Mouse (Mus musculus): ENCODE data around the gene Slc25a35.

DNA sequence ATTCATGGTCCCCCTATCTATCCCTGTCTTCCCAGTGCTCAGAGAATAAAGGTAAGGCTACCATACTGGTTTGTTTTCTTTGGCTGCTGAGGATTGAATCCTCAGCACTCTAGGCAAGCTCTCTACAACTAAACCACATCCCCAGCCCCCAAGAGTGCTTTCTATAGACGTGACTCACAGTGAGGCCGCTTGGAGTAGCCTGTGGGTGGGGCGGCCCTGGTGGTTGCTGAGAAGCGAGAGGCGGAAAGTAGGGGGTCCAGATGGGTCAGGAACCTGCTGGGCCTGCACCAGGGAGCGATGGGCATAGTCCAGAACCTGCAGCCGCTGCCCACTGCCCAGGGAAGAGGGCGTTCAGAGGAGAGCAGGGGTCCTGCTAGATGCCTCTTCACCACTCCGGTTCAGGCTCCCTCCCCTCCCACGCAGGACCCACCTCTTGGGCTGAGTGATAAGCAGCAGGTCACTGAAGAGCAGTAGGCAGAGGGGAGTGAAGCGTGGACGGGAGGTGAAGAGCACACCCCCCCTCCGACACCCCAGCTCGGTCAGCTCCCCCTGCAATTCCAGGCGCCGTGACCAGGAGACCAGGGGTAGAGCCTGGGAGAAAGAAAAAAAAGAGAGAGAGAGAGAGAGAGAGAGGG lies 21.0 kb upstream of the Slc25a35 start:
- TF ChIP-seq POLR2A (IDR thresholded peaks at IDR 0.05; ENCODE audit: low read depth, low read length) (no peak), CTCF (IDR thresholded peaks at IDR 0.05; ENCODE audit: borderline replicate concordance, insufficient read depth, low read length) (no peak)
